Mouse (Mus musculus) cortical plate, adult 2 months (tissue): ENCODE results near the gene Slc9a3r2.

ENCODE experiments used
- CTCF ChIP-seq: fragments of 200-500 bp; IDR thresholded peaks from 2 replicates; pipeline ENCODE4 v1.5.1; 2011; ENCODE audit warnings: mild to moderate bottlenecking, control low read depth, low read length; ENCODE audit not compliant: insufficient read depth; ENCODE audit errors: extremely low read depth
- POLR2A ChIP-seq: fragments of 200-500 bp; IDR thresholded peaks from 2 replicates; pipeline ENCODE4 v1.6.1; 2011; ENCODE audit warnings: mild to moderate bottlenecking, low read length, control low read depth; ENCODE audit not compliant: insufficient read depth; ENCODE audit errors: extremely low read depth

- no peak for TF ChIP-seq CTCF
- no peak for TF ChIP-seq POLR2A
Measured at GRCm38 (mm10) chr17:24600502-24600901, 49.6 kb downstream of the Slc9a3r2 start.
